Mouse (Mus musculus): Measurements from ENCODE around the gene Wdr60.

Wdr60 gene

GRCm38 (mm10) chr12:116270538-116270937 is 7.7 kb upstream of the Wdr60 start:
- in situ Hi-C loops (cut with MboI, MseI) = no loop called here

GRCm38 (mm10) chr12:116269450-116269849 is 6.6 kb upstream of the Wdr60 start:
- in situ Hi-C loops (cut with MboI, MseI) = no loop called here

GRCm38 (mm10) chr12:116265275-116265674 is 2.5 kb upstream of the Wdr60 start:
- in situ Hi-C loops (cut with MboI, MseI) = no loop called here

GRCm38 (mm10) chr12:116264756-116265155 is 1.9 kb upstream of the Wdr60 start:
- in situ Hi-C loops (cut with MboI, MseI) = no loop called here

- in situ Hi-C loops (cut with MboI, MseI) = no loop called here
These were observed 4.5 kb downstream of the Wdr60 start for GRCm38 (mm10) chr12:116258321-116258720.

GRCm38 (mm10) chr12:116255636-116256035 is 7.2 kb downstream of the Wdr60 start:
- in situ Hi-C loops (cut with MboI, MseI) = no loop called here

GRCm38 (mm10) chr12:116254652-116255051 is 8.2 kb downstream of the Wdr60 start:
- in situ Hi-C loops (cut with MboI, MseI) = no loop called here

GRCm38 (mm10) chr12:116244601-116245000 is 18.2 kb downstream of the Wdr60 start:
- in situ Hi-C loops (cut with MboI, MseI) = no loop called here

- in situ Hi-C loops (cut with MboI, MseI) = no loop called here
These were observed 24.0 kb downstream of the Wdr60 start for GRCm38 (mm10) chr12:116238803-116239202.

GRCm38 (mm10) chr12:116238370-116238769 is 24.5 kb downstream of the Wdr60 start:
- in situ Hi-C loops (cut with MboI, MseI) = no loop called here

- in situ Hi-C loops (cut with MboI, MseI) = no loop called here
These were observed 26.2 kb downstream of the Wdr60 start for GRCm38 (mm10) chr12:116236658-116237057.

GRCm38 (mm10) chr12:116235356-116235755 is 27.5 kb downstream of the Wdr60 start:
- in situ Hi-C loops (cut with MboI, MseI) = no loop called here

- in situ Hi-C loops (cut with MboI, MseI) = no loop called here
These were observed 30.8 kb downstream of the Wdr60 start for GRCm38 (mm10) chr12:116232061-116232460.

GRCm38 (mm10) chr12:116231612-116232011 is 31.2 kb downstream of the Wdr60 start:
- in situ Hi-C loops (cut with MboI, MseI) = no loop called here

- in situ Hi-C loops (cut with MboI, MseI) = no loop called here
These were observed 33.4 kb downstream of the Wdr60 start for GRCm38 (mm10) chr12:116229451-116229850.

- in situ Hi-C loops (cut with MboI, MseI) = no loop called here
These were observed 36.3 kb downstream of the Wdr60 start for GRCm38 (mm10) chr12:116226289-116227057.

- in situ Hi-C loops (cut with MboI, MseI) = no loop called here
These were observed 39.7 kb downstream of the Wdr60 start for GRCm38 (mm10) chr12:116223107-116223506.

- in situ Hi-C loops (cut with MboI, MseI) = loop anchor here (5.0 kb wide), 2 partner anchors 65 to 130 kb away; partner anchors contain the start of gene Vipr2
These were observed 55.3 kb downstream of the Wdr60 start for GRCm38 (mm10) chr12:116207486-116207885.

- in situ Hi-C loops (cut with MboI, MseI) = loop anchor here (5.0 kb wide), 2 partner anchors 63 to 128 kb away; partner anchors contain the start of gene Vipr2
These were observed 57.1 kb downstream of the Wdr60 start for GRCm38 (mm10) chr12:116205726-116206125.

- in situ Hi-C loops (cut with MboI, MseI) = no loop called here
These were observed 60.4 kb downstream of the Wdr60 start for GRCm38 (mm10) chr12:116202176-116202981.

- in situ Hi-C loops (cut with MboI, MseI) = no loop called here
These were observed 64.0 kb downstream of the Wdr60 start for GRCm38 (mm10) chr12:116198791-116199190.

GRCm38 (mm10) chr12:116196221-116196620 is 66.6 kb downstream of the Wdr60 start:
- in situ Hi-C loops (cut with MboI, MseI) = no loop called here

GRCm38 (mm10) chr12:116194641-116195040 is 68.2 kb downstream of the Wdr60 start:
- in situ Hi-C loops (cut with MboI, MseI) = no loop called here

Measured in T-helper 1 cell (primary cell).